Mouse (Mus musculus) left cerebral cortex, postnatal 4 days (tissue): Measurements from ENCODE around the gene Sirt4. TPM values are rescaled to one million over a fixed set of nuclear protein-coding genes. Genes with fewer than 3 reads are reported as not detected.
A peak's percentile ranks its signal among the peaks of the same experiment; 100 is the strongest.

ENCODE experiments used
- DNase-seq: peaks from one replicate; pipeline ENCODE4 v3.0.0-alpha.2; 2022
- intact Hi-C: fragments of 180-260 bp; cut with DNase I; formaldehyde crosslinking; loops from one replicate; pipeline ENCODE4 v1.15.1; 2025
- total RNA-seq, 2 experiments: library from RNA; stranded (reverse); gene quantifications; 2 replicates each; pipeline ENCODE4 v1.2.3; 2021

Sirt4 gene
- total RNA-seq, 2 experiments from 2014 or later, result 28.4 to 31.5 TPM

DNA sequence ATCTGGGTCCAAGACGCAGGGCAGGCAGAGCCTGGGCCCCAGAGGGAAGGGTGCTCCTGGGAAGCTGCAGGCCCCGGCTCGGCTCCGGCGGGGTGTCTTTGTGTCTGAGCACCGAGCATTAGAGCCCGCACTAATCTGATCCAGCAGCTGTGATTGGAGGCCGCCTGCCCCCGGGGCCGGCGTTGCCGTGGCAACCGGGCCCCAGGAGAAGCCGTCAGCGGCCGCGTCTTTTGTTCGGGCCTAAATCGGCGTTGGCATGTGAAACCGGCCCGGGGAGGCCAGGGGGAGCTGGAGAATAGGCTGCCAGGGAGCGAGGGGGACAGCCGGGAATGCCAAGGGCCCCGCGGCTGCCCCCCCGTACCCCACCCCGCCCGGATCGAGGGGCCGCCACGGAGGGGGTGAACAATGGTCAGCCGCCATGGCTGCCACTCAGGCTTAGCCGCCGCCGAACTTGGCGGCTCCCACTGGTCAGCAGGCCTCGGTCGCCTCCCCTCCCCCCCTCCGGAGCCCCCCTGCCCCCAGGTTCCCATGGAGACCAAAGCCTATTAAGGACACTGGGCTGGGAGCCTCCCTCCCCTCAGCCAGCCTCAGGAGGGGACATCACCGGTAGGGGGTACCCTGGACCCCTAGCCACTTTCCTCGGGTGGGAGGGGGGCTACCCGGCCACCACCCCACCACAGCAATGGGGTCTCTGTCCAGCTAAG is 48.0 kb downstream of the Sirt4 start:
- intact Hi-C loops, result no loop called here
- DNase-seq, result peak; percentile 94

DNA sequence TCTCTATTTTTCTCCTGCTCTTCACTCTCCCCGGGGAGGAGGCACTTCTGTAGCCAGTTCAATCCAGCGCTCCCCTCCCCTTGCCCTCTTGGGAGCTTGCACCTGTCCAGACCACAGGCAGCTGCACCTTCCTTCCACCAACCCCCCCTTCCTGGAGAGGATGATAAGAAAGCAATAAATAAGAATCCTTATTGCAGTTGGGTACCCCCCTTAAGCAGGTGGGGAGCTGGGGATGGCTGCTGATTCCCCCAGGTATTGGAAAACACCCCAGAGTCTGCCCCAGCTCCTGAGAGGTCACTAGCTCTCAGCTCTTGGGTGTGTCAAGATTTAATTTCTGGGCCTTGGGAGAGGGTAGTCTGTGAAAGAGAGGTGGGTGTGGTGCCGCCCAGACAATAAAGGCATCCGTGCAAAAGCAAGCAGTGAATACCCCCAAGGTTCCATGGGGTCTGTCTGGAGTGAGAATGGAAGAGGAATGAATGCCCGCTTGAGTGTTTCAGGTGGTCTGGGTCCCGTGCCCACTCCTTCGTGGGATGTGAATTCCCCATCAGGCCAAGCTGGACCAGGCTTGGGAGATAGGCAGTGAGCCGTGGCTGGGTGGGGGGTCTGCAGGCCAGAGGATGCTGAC is 48.7 kb downstream of the Sirt4 start:
- DNase-seq, result no peak
- intact Hi-C loops, result no loop called here

GRCm38 (mm10) chr5:115434853-115435754 is 49.4 kb downstream of the Sirt4 start:
- intact Hi-C loops, result loop anchor here (5.0 kb wide), 1 partner anchor 78 kb away; no protein-coding TSS in a partner anchor
- peak; percentile 76 for DNase-seq

GRCm38 (mm10) chr5:115434280-115434852 is 50.2 kb downstream of the Sirt4 start:
- no peak for DNase-seq
- intact Hi-C loops, result loop anchor here (5.0 kb wide), 1 partner anchor 77 kb away; no protein-coding TSS in a partner anchor

DNA sequence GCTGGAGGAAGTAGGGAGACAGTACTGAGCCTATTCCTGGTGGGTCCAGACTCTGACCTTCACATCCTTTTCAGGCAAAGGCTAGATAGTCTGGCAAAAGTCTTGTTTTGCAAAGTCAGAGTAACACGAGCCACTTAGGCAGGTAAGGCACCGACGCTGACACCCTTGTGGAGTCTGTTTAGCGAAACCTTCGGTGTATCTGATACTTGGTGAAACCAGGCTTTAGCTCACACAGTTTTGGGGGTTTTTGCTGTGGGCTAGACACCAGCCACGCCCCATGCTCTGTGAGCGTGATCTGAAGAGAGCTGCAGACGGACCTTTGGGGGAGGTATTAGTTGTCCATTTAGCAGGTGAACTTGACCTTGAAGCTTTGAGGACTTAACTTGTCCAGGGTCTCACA is 51.3 kb downstream of the Sirt4 start:
- no peak for DNase-seq
- intact Hi-C loops, result loop anchor here (5.0 kb wide), 1 partner anchor 76 kb away; no protein-coding TSS in a partner anchor

DNA sequence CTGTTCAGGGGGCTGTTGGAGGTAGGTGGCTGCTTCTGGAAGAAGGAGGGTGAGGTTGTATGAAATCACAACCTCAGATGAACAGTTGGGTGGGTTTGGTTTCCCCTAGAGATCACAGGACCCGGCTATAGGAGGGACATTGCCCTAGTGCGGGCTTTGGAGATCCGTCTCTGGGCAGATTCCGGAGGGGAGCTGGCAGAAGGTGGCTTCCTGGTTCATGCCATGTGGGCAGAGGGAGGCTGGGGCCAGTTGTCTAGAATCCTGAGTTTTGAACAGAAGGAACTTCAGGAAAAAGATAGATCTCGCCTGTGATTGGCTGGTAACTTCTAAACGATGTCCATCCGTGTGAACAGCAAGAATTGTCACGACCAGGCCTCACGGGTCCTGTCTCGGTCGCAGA is 52.1 kb downstream of the Sirt4 start:
- no peak for DNase-seq
- intact Hi-C loops, result loop anchor here (5.0 kb wide), 1 partner anchor 75 kb away; no protein-coding TSS in a partner anchor

- no peak for DNase-seq
- intact Hi-C loops, result loop anchor here (5.0 kb wide), 1 partner anchor 75 kb away; no protein-coding TSS in a partner anchor
Measured at GRCm38 (mm10) chr5:115431898-115432259, 52.6 kb downstream of the Sirt4 start.

- intact Hi-C loops, result loop anchor here (5.0 kb wide), 1 partner anchor 74 kb away; no protein-coding TSS in a partner anchor
- peak; percentile 83 for DNase-seq
Measured at GRCm38 (mm10) chr5:115431061-115431897, 53.2 kb downstream of the Sirt4 start.

DNA sequence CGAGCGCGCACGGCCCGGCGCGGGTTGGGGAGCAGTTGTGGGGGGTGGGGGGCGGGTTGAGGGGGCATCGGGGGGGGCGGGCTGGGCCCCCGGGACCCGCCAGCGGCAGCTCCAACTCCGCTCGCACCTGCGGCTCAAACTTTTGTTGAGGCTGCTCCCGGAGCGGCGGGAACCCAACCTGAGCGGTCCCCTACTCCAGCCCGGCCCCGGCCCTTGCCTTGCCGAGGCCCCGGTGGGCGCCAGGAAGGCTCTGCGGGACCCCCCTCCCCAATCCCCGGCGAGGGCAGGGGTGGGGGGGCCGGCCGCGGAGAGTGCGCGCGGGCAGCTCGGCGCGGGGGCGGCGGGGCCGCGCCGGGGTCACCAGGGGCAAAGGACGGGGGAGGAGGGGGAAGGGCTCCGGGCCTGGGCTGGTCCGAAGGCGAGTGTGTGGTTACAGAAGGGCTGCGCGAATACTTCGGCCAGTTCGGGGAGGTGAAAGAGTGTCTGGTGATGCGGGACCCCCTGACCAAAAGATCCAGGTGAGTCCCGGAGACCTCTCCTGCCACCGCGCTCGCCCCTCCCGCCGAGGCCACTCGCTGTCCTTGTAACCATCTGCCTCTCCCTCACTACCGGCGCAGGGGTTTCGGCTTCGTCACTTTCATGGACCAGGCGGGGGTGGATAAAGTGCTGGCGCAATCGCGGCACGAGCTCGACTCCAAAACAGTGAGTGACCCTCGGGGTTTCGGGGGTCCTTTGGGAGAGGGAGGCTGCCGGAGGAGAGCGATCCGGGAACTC is 54.2 kb downstream of the Sirt4 start:
- intact Hi-C loops, result loop anchor here (5.0 kb wide), 1 partner anchor 73 kb away; no protein-coding TSS in a partner anchor
- DNase-seq, result no peak

DNA sequence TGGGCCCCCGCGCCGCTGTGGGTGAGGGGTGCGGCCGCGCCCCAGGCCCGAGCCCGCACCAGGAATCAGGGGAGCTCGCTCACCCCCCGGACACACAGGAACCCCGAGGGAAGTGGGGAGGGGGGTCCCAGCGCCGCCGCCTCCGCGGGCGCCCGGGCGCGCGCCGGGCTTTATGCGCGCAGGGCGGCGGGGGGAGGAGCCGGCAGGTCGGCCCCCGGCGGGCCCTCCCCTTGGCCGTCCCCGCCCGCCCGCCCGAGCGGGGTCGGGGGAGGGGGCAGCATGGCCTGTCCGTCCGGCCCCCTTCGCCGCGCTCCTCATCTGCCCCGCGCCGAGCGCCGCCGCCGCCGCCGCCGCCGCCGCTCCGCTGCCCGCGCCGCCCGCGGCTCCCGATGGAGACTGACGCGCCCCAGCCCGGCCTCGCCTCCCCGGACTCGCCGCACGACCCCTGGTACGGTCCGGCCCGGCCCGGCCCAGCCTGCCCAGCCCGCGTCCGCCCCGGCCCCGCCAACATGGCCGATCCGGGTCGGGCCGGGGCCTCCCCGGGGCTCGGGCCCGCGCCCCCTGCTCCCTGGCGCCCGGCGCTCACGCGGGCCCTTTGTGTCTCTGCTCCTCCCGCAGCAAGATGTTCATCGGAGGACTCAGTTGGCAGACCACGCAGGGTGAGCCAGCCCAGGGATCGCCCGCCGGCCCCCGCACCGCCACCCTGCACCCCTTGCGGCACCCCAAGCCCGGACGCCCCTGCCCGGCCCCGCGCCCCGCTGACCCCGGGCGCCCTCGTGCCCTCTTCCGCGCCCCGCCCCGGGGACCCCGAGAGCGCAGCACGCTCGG is 55.0 kb downstream of the Sirt4 start, which contains the start of gene Msi1:
Gene Msi1, plus strand, starts transcription at position 241 of the 828 bp plus-strand sequence.
- intact Hi-C loops, result loop anchor here (5.0 kb wide), 1 partner anchor 72 kb away; no protein-coding TSS in a partner anchor
- DNase-seq, result peak; percentile 69

DNA sequence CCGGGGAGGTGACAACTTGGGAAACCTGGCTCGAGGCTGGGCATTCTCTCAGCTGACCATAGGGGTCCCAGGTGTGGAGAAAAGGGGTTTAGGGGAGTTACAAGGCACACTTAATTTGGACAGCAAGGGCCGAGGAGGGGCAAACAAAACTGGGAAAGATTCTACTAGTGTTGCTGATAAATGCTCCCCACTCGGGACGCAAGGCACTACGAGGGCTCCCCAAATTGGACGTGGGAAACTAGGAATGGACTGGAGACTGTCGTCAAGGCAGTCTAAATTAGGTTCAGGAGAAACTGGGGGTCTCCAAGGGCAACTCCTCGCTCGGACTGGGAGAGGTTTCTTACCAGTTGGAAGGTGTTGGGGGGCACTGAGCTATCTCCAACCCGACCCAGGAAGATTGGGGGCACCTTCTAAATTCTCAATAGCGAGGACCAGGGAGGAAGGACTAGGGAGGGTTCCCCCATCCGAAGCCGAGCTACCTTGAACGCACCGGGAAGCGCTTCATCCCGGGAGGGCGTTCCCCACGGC is 55.6 kb downstream of the Sirt4 start:
- intact Hi-C loops, result no loop called here

More for the DNA sequence above, 55.6 kb downstream of the Sirt4 start:
- DNase-seq, result no peak

Other genes with a start within 250 kb of the Sirt4 start
- gene Pop5, start 248.9 kb downstream of the Sirt4 start, total RNA-seq, result 10 to 100 TPM; 27.4 to 31.8 TPM
- gene Rnf10, start 211.8 kb downstream of the Sirt4 start, total RNA-seq, result 100 to 1,000 TPM; 262 to 280 TPM
- gene Coq5, start 205.1 kb downstream of the Sirt4 start, total RNA-seq, result 10 to 100 TPM; 29.7 to 33.8 TPM
- gene Dynll1, start 183.7 kb downstream of the Sirt4 start, total RNA-seq, result 100 to 1,000 TPM; 678 to 766 TPM
- 10 to 100 TPM; 58.7 to 59.4 TPM for gene Srsf9, start 157.5 kb downstream of the Sirt4 start, total RNA-seq
- gene Gatc, start 143.5 kb downstream of the Sirt4 start, total RNA-seq, result 10 to 100 TPM; 29.6 to 29.7 TPM
- 10 to 100 TPM; 30.3 to 30.5 TPM for gene Triap1, start 143.5 kb downstream of the Sirt4 start, total RNA-seq
- gene Cox6a1, start 135.7 kb downstream of the Sirt4 start, total RNA-seq, result 100 to 1,000 TPM; 489 to 518 TPM
- 100 to 1,000 TPM; 110 to 114 TPM for gene Msi1, start 55.1 kb downstream of the Sirt4 start, total RNA-seq
- gene Pla2g1b, start 18.5 kb downstream of the Sirt4 start, total RNA-seq, result not detected
- gene Pxn, start 22.0 kb upstream of the Sirt4 start, total RNA-seq, result 10 to 100 TPM; 23.9 to 24.7 TPM
- gene Rplp0, start 74.7 kb upstream of the Sirt4 start, total RNA-seq, result 100 to 1,000 TPM; 657 to 680 TPM
- gene Gcn1l1, start 80.5 kb upstream of the Sirt4 start, total RNA-seq, result 10 to 100 TPM; 85.8 to 87.0 TPM
- 10 to 100 TPM; 93.8 to 97.7 TPM for gene Rab35, start 147.2 kb upstream of the Sirt4 start, total RNA-seq
- 100 to 1,000 TPM; 144 to 151 TPM for gene Bicdl1, start 246.9 kb upstream of the Sirt4 start, total RNA-seq